Mouse (Mus musculus): ENCODE measurements around the gene Shbg.

Gene Shbg

GRCm38 (mm10) chr11:69594853-69595252, 22.9 kb downstream of the Shbg start:
- no peak for DNase-seq (ENCODE audit: low spot score)

GRCm38 (mm10) chr11:69592799-69593198, 24.9 kb downstream of the Shbg start:
- DNase-seq (ENCODE audit: low spot score), result no peak

GRCm38 (mm10) chr11:69591899-69592637, 25.6 kb downstream of the Shbg start:
- DNase-seq (ENCODE audit: low spot score), result no peak

- DNase-seq (ENCODE audit: low spot score), result no peak
These were observed 26.3 kb downstream of the Shbg start for GRCm38 (mm10) chr11:69591424-69591823.

- no peak for DNase-seq (ENCODE audit: low spot score)
These were observed 27.1 kb downstream of the Shbg start for GRCm38 (mm10) chr11:69590622-69591021.

- no peak for DNase-seq (ENCODE audit: low spot score)
These were observed 28.4 kb downstream of the Shbg start for GRCm38 (mm10) chr11:69589207-69589834.

GRCm38 (mm10) chr11:69585718-69586325, 31.9 kb downstream of the Shbg start:
- no peak for DNase-seq (ENCODE audit: low spot score)

GRCm38 (mm10) chr11:69584937-69585336, 32.8 kb downstream of the Shbg start:
- DNase-seq (ENCODE audit: low spot score), result no peak

- no peak for DNase-seq (ENCODE audit: low spot score)
These were observed 33.7 kb downstream of the Shbg start for GRCm38 (mm10) chr11:69584008-69584407.

GRCm38 (mm10) chr11:69582230-69582805, 35.4 kb downstream of the Shbg start:
- DNase-seq (ENCODE audit: low spot score), result no peak

GRCm38 (mm10) chr11:69581814-69582213, 35.9 kb downstream of the Shbg start:
- no peak for DNase-seq (ENCODE audit: low spot score)

- no peak for DNase-seq (ENCODE audit: low spot score)
These were observed 36.5 kb downstream of the Shbg start for GRCm38 (mm10) chr11:69581147-69581688.

- DNase-seq (ENCODE audit: low spot score), result no peak
These were observed 37.0 kb downstream of the Shbg start for GRCm38 (mm10) chr11:69580572-69581146.

- DNase-seq (ENCODE audit: low spot score), result peak; percentile 86
These were observed 37.6 kb downstream of the Shbg start, which contains the start of the genes Wrap53 and Trp53 for GRCm38 (mm10) chr11:69580091-69580514. Gene Wrap53 (minus strand): TSS chr11:69580255. Gene Trp53 (plus strand): TSS chr11:69580359.

GRCm38 (mm10) chr11:69579128-69580017, 38.3 kb downstream of the Shbg start:
- DNase-seq (ENCODE audit: low spot score), result peak; percentile 97

GRCm38 (mm10) chr11:69578301-69578700, 39.4 kb downstream of the Shbg start:
- DNase-seq (ENCODE audit: low spot score), result no peak

GRCm38 (mm10) chr11:69576307-69576706, 41.4 kb downstream of the Shbg start:
- DNase-seq (ENCODE audit: low spot score), result no peak

GRCm38 (mm10) chr11:69575220-69575619, 42.5 kb downstream of the Shbg start:
- no peak for DNase-seq (ENCODE audit: low spot score)

GRCm38 (mm10) chr11:69565131-69565530, 52.6 kb downstream of the Shbg start:
- no peak for DNase-seq (ENCODE audit: low spot score)

Measured in layer of hippocampus, adult 9-10 months (tissue).